Mouse (Mus musculus) B cell, adult 2 months (primary cell): Measurements from ENCODE around the gene Erc2.

ENCODE experiments used
- DNase-seq, 2 experiments: peaks; one replicate each; pipeline ENCODE4 v3.0.0; 2022

Erc2 gene

DNA sequence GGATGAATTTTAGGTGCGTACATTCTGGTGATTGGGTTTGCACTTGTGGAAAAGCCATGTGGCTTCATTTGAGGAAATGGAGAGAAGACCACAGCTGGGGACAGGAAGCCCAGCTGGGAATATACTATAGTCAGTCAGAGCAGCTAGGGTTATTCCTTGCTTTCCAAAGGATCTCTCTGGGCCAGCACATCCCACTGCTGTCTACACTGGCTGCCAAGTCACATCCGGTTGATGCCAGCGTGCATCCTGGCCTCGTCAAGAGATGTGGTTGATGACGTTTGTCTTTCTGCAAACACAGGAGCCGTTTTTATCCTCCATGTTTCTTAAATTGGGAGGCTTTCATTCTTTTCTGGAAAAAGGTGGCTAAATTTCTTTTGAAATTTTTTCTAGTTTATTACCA lies 603.3 kb downstream of the Erc2 start:
- DNase-seq, result no peak

- DNase-seq, result no peak
These were observed 608.3 kb downstream of the Erc2 start for GRCm38 (mm10) chr14:28230563-28230962.

DNA sequence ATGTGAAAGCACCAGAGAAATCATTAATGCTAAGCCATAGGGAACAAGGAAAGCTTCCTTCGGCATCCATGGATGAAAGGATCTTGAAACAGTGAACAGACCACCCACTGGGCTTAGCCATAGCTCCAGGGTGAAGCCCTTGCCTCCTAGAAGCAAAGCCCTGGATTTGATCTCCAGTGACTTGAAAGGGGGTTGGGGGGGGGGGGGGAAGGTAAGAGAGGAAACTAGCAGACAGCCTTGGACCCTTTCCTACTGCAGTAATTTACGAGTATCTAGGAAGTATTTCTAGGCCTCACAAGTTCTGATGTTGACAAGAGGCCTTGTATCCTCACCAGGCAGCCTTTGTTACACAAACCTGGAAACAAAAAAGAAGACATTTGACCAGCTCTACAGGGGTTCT lies 609.0 kb downstream of the Erc2 start:
- no peak for DNase-seq

- no peak for DNase-seq
These were observed 616.3 kb downstream of the Erc2 start for GRCm38 (mm10) chr14:28238336-28239048.

GRCm38 (mm10) chr14:28240111-28240510 lies 617.9 kb downstream of the Erc2 start:
- DNase-seq, result no peak

DNA sequence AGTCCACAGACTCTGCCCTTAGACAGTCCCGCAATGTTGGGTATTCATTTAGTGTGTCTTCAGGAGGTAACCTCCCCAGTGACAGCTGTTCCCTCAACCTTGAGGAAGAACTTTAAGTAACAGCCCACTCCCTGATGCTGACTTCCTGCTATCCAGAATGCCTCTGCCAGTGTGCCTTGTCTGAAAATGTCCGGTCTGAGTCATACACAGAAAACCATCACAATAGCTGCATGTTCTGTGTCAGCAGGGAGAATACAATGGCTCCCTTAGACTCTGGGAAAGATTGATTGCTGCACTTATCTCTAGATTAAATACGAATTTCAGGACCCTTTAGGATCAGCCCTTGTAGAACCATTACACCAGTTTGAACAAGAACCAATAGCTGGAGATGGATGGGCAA lies 620.5 kb downstream of the Erc2 start:
- DNase-seq, result no peak

DNA sequence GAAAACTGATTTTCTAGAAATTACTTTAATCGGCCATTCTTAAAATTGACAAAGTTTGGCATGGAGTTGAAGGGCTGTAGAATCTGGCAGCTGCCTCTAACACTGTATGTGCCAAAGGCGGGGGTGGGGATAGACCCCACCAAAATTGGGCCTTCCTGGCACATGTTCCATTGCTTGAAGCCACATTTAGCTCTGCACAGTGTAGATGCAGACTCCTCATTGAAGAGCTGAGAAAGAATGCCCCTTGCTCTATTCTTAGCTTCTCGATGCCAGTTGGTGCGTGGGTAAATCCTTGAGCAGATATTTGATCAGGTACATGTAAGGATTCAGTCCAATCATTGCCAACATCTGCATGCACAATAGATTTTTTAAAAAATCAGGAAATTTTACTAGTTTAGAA lies 621.2 kb downstream of the Erc2 start:
- no peak for DNase-seq

GRCm38 (mm10) chr14:28262706-28263105 lies 640.5 kb downstream of the Erc2 start:
- DNase-seq, result no peak

- DNase-seq, result no peak
These were observed 645.1 kb downstream of the Erc2 start for GRCm38 (mm10) chr14:28267367-28267766.

- DNase-seq, result no peak
These were observed 649.6 kb downstream of the Erc2 start for GRCm38 (mm10) chr14:28271846-28272245.

DNA sequence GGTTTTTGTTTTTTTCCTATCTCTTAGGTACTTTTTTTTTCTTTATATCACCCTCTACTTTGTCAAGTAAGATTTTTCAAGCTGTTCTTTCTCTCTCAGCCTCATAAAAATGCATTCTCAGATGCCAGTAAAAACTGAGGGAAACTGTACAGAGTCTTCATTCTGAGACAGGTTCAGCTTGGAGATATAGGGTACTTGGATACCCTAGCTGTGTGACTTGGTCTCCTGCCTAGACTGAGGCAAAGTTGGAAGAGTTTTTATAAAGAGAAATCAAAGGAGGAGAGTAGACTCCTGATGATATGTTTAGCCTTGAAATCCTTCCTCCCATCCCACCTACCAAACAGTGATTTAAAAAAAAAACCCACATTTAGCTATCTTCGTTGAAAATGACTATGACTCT lies 651.4 kb downstream of the Erc2 start:
- no peak for DNase-seq

GRCm38 (mm10) chr14:28274826-28275225 lies 652.6 kb downstream of the Erc2 start:
- no peak for DNase-seq

DNA sequence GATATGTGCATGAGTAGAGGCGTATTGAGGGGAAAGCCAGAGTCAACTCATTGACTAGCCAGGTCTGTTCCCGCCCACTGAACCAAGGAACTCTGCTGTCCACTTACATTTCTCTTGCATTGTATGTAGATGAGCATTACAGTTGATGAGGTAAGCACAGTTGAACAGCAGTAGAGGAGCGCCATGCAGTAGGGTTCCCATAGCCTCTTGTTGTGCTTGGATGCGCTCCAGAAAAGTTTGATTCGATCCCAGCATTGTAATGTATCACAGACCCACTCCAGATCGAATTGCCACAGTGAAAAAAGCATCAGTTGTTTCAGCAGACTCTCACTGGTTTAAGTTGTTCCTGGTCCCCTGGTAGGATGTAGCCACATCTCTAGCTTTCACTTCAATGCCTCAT lies 656.7 kb downstream of the Erc2 start:
- no peak for DNase-seq

GRCm38 (mm10) chr14:28280376-28280775 lies 658.1 kb downstream of the Erc2 start:
- DNase-seq, result no peak

DNA sequence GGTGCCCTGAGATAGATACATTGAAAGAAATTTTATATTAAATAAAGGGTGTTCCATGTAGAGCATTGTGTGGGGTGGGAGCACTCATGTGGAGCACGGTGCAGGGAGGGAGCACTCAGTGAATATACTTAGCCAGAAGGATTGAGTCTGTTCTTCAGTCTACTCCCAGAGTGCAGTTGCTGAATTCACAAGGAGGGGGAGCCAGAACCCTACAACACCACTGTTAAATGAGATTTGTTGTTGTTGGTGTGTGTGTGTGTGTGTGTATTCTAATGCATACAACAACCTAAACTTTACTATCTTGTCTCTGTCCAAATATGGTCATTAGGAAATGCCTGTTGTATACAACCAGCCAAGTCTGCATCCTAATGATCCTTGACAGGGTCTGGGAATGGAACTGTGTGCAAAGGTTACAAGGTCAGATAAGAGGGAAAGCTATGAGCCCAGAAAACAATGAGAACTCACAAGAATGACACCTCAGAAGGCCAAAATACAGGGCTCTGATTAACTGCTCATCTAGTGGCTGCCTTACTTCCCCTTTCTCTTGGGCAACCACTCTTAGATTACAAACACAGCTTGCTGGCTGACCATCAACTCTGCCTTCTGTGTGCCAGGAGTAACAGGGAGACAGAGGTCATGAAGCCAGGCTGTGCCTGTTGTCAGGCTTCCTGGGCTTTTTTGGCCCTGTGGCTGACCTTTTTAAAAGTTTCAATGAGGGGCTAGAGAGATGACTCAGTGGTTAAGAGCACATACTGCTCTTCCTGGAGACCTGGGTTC lies 661.3 kb downstream of the Erc2 start:
- DNase-seq, result no peak

- DNase-seq, result no peak
These were observed 664.3 kb downstream of the Erc2 start for GRCm38 (mm10) chr14:28286511-28286910.

DNA sequence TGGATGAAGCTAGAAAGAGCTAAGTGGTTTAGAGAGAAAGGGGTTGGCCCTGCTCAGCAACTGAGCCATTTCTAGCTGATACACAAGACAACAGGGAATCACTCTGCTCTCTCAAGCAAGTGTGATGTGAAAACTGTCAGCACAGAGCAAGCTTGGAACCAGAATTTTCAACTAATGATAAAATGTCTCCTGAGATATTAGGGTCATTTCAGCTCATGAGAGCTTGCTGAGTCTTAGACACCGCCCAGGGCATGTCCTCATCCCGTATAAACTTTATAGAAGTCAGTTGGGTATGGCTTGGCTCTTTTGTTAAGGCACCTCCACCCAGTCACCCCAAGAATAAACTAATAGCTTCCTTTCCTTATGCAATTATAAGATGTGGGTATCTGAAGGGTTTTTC lies 666.0 kb downstream of the Erc2 start:
- DNase-seq, result no peak

DNA sequence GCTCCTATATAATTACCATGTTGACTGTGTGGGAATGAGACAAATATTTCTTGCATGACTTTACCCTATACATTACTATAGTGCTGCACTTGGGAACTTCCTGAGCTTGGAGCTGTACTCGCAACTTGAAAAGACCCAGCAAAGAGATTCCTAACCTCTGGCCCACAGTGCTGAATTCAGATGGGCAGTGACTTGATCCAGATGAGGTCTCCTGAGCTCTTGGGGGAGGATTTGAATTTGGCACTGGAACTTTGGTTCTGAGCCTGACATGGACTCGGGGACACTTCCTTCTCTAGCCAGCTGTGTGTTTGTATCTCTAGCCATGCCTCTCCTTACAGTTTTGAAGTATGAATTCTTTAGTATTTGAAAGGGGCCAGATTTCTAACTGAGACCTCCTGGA lies 666.7 kb downstream of the Erc2 start:
- no peak for DNase-seq

DNA sequence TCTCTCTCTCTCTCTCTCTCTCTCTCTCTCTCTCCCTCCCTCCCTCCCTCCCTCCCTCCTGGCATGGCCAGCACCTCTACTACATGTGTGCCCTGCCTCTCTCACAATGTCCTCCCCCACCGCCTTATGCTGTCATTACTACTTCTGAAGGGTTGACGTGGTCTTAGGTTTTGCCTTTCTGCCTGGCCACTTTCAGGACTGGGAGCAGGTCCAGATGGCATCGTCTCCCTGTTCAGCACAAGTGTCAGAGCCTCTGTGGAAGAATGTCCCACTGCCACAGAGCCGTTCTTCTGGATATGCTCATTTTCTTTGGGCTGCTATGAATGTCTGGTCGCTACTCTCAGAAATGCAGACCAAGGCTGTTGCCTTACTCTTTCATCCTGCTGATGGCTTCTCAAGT lies 671.7 kb downstream of the Erc2 start:
- DNase-seq, result no peak

DNA sequence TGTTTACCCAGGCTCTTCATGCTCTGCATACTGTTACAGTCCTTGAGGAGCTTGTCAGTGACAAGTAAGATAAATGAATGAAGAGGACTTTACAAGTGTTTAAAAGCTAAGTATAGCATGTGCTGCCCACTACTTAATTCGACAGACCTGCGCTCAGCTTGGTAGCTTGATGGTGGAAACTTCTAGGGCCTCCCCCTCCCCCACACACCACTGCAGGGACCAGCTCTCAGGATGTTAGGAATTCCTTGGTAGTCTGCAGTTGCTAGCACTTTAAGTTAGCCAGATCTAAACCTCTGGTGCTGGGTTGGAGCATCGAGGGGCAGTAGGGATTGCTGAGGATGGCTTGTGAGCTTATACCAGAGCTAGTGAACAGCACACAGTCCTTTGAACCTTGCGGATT lies 672.9 kb downstream of the Erc2 start:
- DNase-seq, result no peak

GRCm38 (mm10) chr14:28300095-28300494 lies 677.9 kb downstream of the Erc2 start:
- DNase-seq, result no peak

- no peak for DNase-seq
These were observed 679.0 kb downstream of the Erc2 start for GRCm38 (mm10) chr14:28301251-28301650.

DNA sequence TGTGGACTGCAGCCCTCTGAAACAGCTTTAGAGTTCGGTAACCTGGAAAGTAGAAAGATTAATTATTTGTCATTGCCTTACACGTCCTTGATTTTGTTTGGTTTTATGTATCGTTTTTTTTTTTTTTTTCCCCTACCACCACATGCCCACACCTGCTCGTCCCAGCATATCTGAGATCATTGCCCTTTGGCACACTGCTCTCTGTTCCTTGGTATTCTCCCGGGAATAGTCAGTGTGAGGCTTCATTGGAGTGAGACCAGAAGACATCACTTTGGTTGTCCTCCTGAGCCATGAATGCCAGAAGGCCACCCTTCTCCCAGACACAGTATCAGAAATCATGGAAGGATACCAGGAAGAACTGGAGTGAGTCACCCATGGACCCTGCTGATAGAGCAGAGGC lies 681.9 kb downstream of the Erc2 start:
- DNase-seq, result no peak

- DNase-seq, result no peak
These were observed 686.4 kb downstream of the Erc2 start for GRCm38 (mm10) chr14:28308661-28309060.

GRCm38 (mm10) chr14:28316851-28317250 lies 694.6 kb downstream of the Erc2 start:
- DNase-seq, result no peak
